Mouse (Mus musculus): ENCODE results near the gene Plekhm1.

Plekhm1 gene

DNA sequence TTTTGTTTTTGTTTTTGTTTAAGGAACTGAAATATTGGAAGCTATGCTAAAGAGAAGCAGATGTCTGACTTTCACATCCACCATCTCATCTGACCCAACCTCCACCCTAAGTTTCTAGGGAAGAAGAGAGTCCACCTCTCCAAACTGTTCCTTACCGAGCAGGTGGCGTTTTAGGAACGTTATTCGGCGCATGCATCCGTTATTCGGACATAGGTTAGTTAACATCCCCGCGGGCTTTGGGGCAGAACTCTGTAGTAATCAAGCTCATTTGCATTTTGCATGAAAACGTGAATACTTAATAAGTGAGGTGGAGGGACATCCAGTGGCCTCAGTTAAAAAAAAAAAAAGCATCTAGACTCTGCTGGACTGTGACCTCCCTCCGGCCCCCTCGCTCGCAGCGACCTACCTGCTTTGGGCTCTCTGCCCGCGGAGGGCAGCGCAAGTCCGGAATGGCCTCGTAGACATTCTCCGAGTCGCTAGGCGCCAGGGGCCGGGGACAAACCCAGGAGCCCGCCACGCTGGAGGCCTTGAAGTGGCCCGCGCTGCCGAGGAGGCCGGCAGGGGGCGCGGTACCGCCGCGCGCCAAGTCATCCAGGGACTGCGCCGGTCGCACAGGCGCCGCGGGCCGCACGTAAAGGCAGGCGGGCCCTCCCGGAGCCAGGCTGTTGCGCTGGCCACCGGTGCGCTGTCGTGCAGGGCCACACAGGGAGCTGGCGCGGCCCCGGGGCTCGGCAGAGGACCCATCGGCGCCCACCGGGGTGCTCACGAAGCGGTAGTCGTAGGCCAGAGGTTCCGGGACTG lies 52.4 kb downstream of the Plekhm1 start:
- DNase-seq = peak; percentile 86

DNA sequence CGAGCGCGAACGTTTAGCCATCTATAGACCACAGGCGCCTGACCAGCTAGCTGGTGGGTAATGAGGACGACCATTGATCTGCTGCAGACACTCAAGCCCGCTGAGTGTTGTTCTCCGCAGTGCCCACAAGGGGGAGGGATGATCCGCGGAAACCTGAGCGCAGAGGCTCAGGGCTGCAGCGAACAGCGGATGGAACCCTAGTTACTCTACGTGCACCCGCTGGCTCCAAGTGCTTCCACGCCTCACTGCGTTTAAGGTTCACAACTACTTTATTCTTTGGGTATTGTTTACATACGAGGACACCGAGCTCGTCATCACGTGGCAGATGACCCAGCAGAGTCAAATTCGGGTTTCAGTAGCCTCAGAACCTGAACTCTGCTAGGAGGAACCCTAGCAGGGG lies 53.4 kb downstream of the Plekhm1 start:
- peak; percentile 82 for DNase-seq

DNA sequence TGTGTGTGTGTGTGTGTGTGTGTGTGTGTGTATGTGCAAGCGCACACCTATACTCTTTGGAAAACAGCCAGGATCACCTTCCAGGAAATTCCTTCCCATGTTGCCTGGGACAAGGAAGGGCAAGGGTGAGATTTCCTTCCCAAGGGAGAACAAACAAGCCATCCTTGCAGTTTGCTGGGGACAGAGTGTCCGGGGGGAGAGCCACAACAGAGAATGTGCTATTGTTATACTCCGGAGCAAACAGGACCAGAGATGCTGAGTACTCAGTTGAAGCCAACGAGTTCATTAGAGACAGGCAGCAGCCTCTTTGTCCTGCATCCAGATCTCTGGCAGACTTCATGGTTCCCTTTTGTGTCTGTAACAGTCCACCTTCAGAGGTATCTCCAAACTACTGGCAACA lies 54.2 kb downstream of the Plekhm1 start:
- DNase-seq = peak; percentile 62

DNA sequence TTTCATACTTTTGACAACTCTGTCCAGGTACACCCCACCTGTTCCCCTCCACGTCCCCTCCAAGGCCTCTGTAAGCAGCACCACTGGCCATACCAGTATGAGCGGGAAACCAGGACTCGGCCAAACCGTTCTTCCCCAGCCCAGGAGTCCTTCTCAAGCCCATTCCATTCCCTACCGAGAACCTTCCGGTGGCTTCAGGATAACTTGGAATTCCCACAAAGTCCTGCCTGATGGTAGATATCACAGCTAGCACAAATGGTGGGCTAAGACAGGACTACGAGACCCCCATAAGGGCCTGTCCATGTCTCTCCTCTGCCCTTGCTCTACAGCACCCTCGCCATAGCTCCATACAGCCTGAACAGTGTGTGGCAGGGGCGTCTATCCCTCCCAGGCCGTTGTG lies 54.8 kb downstream of the Plekhm1 start:
- DNase-seq = no peak

DNA sequence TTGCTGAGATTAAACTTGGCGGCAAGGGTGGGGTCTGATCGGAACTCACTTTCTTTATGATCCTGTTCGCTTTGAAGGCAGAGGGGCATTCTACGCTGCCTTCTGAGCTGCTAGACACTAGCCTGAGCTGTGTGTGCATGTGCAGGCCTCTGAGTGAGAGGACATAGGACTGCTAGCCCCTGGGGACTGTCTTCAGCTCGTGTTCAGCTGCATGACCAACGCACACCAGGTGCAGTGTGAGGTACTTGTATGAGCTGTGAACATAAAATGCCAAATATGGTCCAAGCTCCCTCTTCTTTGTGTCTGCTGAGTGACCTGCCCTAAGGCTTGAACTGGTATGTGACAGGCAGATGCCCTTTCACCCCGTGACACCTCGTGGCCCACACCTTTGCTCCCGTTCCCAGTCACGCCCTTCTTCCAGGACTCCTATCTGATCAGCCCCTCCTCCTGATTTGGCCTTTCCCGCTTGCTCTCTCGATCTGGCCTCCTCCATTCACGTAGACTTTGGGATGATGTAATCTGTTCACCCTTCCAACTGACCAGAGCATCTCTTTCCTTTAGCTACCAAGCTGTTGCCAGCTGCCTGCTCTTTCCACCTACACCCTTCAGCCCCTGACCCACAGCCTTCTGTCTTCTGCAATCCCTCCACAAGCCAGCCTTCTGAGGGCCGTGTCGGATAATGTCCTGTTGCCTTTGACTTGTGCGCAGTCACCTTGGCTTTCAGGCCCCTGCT lies 55.4 kb downstream of the Plekhm1 start:
- DNase-seq = no peak

DNA sequence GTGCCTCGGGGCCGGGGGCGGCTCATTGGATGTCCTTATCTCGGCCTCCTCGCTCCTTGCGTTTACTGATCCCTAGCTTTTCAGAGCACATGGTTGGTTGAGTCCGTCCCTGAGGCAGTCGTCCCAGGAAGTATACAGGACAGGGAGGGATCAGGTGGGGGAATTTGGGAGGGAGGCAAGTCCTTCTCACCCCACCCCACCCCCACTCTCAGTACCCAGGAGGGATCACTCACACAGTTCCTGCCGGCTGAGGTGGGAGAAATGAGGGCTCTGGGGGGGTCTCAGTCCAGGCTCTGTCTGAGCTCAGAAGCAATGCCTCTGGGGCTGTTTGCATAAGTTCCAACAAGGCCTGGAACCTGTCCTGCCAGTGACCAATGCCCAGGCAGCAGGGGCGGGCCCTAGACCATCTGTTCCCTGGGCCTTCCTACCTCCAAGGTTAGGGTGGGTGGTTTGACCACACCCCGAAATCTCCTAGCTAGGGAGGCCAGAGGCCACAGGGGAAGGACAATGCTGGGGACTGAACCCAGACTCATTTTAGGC lies 56.4 kb downstream of the Plekhm1 start:
- peak; percentile 87 for DNase-seq

DNA sequence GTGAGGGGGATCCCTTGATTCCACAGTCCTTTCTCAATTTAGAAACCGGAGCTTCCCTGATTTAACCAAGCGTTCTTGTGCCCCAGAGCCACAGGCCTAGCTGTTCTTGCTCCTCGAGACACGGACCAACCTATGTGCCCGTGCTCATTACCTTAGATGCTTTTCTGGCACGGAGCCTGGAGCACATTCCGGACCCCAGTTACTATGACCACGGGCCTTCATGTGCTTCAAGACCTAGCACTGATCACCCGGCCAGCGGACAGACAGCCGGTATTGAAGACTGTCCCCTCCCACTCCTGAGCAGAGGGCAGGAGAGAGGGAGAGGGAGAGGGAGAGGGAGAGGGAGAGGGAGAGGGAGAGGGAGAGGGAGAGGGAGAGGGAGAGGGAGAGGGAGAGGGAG lies 57.2 kb downstream of the Plekhm1 start:
- peak; percentile 90 for DNase-seq

DNA sequence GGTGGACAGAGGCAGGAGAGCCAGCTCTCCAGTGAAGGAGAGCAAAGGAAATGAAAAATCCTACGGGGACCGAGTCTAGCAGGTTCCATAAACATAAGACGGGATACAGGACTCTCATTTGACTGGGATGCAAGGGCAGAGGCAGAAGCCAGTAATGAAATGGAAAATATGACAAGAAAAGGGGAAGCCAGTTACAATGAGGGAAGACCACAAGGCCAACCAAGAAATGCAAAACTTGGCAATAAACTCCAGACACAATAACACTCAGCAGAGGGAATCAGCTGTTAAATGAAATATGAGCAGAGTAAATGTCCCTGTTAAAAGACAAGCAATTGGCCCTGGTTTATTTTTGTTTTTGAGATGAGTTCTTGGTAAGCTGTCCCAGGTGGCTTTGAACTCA lies 58.5 kb downstream of the Plekhm1 start:
- no peak for DNase-seq

DNA sequence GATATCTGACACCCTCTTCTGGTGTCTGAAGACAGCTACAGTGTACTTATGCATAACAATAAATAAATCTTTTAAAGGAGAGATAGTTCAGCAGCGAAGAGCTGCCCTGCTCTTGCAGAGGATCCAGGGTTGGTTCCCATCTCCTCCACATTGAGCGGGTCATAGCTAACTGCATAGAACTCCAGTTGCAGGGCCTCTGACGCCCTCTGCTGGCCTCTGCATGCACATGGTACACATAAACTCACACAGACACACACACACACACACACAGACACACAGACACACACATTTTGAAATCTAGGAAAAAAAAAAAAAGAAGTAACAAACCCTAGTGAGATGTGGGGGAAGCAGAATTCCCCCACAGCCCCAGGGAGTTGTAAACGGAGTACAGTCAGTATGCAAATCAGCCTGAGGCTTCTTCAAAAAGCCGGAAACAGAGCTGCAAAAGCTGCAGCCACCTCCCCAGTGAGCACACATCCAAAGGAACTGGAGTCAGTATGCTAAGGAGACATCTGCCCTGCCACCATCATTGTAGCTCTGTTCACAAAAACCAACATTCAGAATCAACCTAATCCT lies 60.2 kb downstream of the Plekhm1 start:
- no peak for DNase-seq

DNA sequence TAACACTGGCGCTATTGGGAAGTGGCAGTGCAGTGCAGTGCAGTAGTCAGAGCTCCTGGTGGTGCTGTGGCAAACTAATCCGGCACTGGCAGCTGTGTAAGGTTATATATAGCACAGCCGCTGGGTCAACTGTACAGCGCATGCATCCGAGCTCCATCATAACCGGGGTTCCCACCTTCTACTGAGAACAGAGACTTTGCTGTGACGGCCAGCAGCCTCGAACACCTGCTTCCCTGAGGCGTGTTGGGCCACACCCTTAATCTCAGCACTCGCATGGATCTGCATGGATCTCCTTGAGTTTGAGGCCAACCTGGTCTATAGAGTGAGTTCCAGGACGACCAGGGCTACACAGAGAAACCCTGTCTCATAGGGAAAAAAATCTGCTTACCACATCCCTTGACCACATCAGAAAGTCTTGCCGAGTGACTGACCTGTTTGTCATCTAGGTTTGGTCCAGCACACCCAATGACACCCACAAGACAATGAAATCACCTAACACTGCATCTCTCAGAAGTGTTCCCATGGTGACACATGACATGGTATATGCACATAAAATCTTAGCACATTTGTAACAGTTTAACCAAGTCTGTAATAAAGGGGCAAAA lies 61.7 kb downstream of the Plekhm1 start:
- no peak for DNase-seq

DNA sequence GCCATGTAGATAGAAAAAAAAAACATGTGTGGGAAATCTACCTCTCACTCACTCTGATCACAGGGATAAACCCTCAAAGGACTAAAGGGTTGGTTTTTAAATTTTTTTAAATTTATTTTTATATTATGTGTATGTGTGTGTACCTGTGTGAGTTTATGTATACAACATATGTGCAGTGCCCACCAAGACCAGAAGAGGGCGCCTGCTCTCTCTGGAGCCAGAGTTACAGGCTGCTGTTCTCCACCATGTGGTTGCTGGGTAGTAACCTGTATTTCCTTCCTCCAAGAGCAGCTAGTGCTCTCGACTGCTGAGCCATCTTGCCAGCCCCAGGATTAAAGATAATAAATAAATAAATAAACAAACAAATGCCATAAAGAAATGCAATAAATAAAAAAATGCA lies 62.8 kb downstream of the Plekhm1 start:
- no peak for DNase-seq

DNA sequence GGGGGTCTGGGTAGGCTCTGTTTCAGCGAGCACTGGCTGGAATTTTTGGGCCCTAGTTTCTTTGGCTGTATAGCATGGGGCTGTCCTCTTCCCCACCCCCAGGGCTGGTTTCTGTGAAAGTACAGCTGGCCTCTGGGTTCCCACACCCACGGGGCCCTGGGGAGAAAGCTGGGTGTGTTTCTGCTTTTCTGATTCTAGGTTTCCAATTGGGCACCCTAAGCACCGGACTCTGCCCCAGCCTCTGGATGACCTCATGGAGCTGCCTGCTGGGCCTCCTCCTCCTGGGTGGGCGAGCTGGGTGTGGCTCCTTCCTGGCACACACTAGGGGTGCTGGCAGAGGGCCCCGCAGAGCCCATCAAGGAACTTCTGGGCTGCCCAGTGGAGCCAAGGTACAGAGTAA lies 65.8 kb downstream of the Plekhm1 start:
- DNase-seq = peak; percentile 96

DNA sequence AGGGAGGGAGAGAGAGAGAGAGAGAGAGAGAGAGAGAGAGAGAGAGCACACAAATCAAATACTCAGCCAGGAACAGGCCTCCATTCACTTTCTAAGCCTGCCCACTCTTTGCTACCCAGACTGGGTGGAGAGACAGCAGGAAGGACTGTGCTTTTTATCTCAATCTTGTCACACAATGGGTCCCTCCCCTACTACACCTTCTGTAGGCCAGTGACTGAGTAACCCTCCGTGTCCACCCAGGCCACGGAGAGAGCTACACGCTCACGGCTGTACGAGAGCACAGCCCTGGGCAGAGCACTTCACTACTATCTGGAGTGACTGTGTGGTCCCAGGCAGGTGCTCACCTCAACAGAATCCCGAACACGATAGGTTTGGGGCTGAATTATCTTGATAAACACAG lies 66.3 kb downstream of the Plekhm1 start:
- DNase-seq = no peak

DNA sequence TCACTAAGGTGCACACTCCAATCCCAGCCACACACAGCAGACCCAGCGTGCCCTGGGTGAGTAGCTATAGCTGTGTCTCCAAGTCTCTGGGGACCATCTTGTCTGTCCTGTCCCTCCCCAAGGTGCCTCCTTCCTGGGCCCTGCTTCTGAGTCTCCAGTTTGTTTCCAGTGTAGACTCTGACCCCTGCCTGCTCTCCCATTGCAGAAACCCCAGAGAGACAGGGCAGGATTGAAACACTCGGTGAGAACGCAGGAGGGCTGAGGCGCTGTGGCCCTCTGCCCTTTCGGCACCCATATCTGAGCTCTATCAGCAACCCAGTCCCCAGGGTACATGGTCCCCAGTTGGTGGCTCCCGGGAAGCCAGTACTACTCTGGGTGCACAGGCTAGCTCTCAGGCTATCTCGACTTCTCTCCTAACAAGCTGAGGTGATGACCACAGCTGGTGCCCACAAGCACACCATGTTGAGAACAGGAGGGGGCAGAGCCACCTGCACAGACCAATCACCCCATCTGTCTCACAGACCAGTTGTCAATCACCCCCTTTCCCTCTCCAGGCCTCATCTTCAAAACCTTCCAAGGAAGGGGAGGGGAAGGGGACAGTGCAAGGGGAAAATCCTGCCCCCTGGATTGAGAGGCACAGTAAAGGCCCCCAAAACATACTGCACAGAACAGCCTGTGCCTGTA lies 66.9 kb downstream of the Plekhm1 start:
- DNase-seq = no peak

DNA sequence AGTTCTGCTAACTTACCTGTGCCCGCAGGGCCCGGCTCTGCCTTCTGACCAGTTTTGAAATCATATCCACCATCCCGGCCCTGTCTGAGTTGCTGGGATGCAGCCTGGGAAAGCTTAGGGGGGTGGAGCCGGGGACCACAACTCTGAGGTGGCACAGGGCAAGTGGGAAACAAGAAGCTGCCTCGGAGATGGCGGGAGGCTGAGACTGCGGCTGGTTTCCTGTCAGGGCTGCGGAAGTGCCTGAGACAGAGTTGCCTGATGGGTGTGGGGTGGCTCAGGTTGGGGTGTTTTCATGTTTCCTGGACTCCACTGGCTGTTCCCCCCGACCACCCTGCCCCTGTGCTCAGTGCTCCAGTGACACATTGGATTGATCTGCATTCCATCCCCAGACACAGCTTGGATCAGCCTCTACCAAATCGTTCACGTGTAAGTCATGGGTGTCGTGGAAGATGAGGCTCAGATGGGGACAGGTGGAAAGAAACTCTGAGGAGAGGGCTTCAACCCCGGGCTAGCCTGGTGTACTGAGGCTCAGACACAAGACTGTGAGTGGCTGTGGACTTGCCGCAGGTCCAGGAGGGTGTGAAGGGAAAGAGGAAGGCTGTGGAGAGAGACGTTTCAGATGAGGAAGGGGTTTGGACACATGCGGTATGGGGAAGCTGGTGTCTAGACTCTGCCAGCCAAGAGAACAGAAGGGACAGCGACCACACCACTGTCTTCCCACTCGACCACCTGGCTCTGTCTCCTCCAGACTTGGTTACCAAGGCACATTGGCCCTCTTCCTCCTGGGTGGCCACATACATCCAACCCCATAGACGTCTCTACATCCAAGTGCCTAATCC lies 67.8 kb downstream of the Plekhm1 start:
- no peak for DNase-seq

DNA sequence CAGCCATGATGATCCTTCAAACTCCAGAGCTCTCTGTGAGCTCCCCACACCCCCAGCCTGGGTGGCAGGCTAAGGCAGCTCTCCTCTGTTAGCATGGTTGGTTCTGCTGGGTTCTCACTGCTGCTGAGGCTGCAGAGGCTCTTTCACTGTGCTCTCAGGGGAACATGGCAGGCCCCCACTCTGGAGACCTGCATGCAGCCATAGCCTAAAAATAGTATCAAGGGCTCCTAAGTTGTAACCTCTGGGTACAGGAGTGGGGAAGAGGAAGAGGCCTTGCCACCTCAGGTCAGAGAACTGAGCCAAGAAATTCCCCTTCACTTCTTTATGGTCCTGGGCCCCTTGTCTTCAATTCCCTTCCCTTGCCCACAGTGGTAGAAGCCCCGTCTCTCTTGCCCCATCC lies 68.6 kb downstream of the Plekhm1 start:
- no peak for DNase-seq

DNA sequence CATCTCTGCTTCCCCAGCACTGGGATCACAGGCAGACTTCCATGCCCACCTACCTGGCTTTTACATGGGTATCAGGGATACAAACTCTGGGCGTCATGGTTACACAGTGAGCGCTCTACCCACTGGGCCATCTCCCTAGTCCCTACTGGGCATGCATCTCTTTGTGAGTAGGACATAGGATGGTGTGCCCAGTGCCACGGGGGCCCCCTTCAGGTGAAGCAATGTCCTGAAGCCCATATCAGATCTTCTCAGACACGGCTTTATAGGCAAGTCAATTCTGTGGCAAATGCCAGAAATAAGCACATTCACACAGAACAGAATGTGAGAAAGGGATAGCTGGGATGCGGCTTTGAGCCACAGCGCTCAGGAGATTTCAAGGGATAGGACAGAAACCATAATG lies 69.4 kb downstream of the Plekhm1 start:
- DNase-seq = no peak

DNA sequence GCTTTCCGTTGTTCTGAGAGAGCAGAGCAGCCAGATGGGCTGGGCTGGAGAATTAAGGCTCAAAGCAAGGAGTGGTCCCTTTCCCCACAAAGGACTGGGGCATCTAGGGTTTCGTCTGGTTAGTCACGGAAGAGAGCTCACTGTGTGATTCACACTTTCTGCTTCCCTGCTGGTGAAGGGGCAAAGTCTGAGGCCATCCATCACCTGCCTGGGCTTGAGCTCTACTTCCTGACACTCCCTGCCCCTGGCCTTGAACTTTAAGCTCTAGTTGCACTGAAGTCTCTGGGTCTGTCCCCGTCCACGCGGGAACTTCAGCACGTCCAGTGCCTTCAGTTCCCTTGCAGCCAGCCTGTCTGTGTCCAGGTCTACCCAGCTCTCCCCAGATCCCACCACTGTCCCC lies 71.8 kb downstream of the Plekhm1 start:
- peak; percentile 92 for DNase-seq

DNA sequence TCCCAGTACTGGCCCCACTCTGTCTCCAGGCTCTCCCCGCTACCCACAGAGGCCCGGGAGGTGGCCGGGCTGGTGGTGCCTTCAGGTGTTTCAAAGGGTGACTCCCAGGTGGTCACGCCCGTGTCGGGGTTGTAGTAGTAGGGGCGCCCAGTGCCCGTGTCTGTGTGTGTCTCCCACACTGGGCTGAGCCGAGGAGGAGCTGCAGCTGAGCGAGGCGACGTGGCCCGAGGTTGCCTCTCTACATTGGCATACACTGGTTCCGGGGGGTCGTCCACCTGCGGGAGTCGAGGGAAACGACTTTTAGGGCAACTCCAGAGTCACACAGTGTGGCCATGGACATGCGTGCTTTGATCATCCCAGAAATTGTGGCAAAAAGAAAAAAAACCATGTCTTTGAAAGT lies 72.4 kb downstream of the Plekhm1 start:
- no peak for DNase-seq

DNA sequence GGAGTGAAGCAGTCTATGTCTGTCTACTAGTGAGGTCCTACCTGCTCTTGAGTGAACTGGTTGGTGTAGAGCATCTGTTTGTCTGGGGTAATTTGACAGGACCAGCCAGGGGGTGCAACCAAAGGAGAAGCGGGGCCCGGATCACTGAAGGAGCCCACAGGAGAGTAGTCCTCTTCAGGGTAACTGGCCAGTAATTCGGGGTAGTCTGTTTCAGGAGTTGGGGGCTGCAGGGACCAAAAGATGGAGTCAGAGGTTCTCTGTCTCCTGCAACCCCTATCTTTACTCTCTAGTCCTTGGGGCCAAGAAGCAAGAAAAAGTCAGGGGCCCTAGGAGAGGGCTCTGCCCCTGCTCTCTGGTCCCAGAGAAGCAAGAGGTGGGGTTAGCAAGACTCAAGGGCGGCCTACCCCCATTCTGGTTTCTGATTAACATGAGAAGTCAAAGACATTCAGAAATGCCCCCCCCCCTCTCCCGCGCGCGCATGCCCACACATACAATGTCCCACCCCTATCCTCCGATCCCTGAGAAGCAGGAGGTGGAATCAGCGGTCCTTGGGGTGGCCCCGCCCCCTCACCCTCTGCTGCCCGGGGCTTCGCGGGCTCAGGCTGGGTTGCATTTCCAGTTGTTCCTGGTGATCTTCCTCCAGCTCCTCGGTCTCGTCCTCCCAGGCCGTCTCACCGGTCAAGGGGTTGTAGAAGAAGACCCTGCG lies 72.9 kb downstream of the Plekhm1 start:
- peak; percentile 86 for DNase-seq

DNA sequence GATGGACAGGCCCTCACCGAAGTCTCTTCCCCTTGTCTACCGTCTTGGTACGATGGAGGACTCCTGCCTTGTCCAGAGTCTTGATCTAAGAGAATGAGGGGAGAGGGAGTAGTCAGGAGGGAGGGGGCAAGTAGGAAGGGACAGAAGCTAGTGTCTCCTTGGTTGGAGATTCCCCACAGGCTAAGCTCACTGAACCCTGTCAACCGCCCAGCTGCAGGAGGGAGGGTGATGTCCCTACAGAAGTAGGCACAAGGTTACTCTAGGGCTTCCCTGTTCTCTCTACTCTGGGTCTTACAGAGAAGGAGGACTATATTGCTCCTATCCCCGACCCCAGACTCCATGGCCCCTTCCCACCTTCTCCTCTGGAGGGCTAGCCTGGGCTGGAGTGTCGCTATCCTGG lies 73.8 kb downstream of the Plekhm1 start:
- DNase-seq = peak; percentile 74

Measured in kidney, adult 9 months (tissue).